Mouse (Mus musculus): ENCODE results near the gene RPS10-NUDT3. TPM values are rescaled to one million over a fixed set of nuclear protein-coding genes. Genes with fewer than 3 reads are reported as not detected.

The RPS10-NUDT3 gene
- polyA plus RNA-seq, 1 experiment from 2014 or later: not detected

DNA sequence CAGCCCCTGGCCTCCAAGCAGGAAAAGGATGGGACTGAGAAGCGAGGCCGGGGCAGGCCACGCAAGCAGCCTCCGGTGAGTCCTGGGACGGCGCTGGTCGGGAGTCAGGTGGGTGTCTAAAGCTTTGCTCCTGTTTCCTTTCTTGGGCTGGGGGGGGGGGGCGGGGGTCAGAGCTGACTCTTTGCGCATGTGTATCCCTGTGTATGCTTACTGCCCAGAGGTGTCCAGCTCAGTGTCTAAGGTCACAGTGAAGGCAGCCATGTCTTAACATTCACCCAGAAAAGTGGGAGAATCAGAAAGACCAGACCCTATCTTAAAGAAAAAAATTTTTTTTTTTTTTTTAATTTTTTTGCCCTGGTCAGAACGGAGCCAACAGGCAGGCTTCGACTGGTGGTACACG lies 75.4 kb downstream of the RPS10-NUDT3 start:
- no peaks in the 10 kb centered on the region for H3K27me3 ChIP-seq (ENCODE audit: low read depth, poor library complexity, severe bottlenecking)
- H3K27ac ChIP-seq (replicated peaks): no peak overlapping the region; the same call in 1 of the 2 replicates

GRCm38 (mm10) chr17:27558845-27559244 lies 76.2 kb downstream of the RPS10-NUDT3 start:
- H3K9me3 ChIP-seq (replicated peaks): no peaks in the 10 kb centered on the region
- peak overlapping the region; percentile 99; the same call in 1 of the 2 replicates for H3K27ac ChIP-seq (replicated peaks)
- peaks cover 81% of the 10 kb centered on the region for H3K4me1 ChIP-seq
- H3K27me3 ChIP-seq (ENCODE audit: low read depth, poor library complexity, severe bottlenecking): no peaks in the 10 kb centered on the region
- H3K36me3 ChIP-seq: peaks cover 39% of the 10 kb centered on the region
- H3K4me3 ChIP-seq: peak overlapping the region; percentile 97
- 14% methylated on average over 5 of the region's 5 CpGs for WGBS
- no peak for DNase-seq (ENCODE audit: low spot score)

More for the DNA sequence above, 75.4 kb downstream of the RPS10-NUDT3 start:
- no peak for DNase-seq (ENCODE audit: low spot score)
- WGBS: 73% methylated on average over 12 of the region's 12 CpGs
- Histone ChIP-seq H3K9me3 (replicated peaks) (no peaks in the 10 kb centered on the region), H3K36me3 (peaks cover 42% of the 10 kb centered on the region), H3K4me1 (peaks cover 81% of the 10 kb centered on the region), H3K4me3 (peak overlapping the region; percentile 97)

GRCm38 (mm10) chr17:27557927-27558661 lies 76.9 kb downstream of the RPS10-NUDT3 start:
- Histone ChIP-seq H3K4me3 (peak overlapping the region; percentile 97), H3K27ac (replicated peaks) (peak overlapping the region; percentile 99), H3K27me3 (ENCODE audit: low read depth, poor library complexity, severe bottlenecking) (no peaks in the 10 kb centered on the region), H3K4me1 (peaks cover 80% of the 10 kb centered on the region), H3K9me3 (replicated peaks) (no peaks in the 10 kb centered on the region), H3K36me3 (peaks cover 34% of the 10 kb centered on the region)
- DNase-seq (ENCODE audit: low spot score): peak; percentile 39
- WGBS: 2% methylated on average over 14 of the region's 14 CpGs

GRCm38 (mm10) chr17:27557181-27557926 lies 77.7 kb downstream of the RPS10-NUDT3 start:
- Histone ChIP-seq H3K27ac (replicated peaks) (peak overlapping the region; percentile 99), H3K27me3 (ENCODE audit: low read depth, poor library complexity, severe bottlenecking) (no peaks in the 10 kb centered on the region), H3K4me3 (peak overlapping the region; percentile 97), H3K36me3 (peaks cover 32% of the 10 kb centered on the region), H3K4me1 (peaks cover 84% of the 10 kb centered on the region), H3K9me3 (replicated peaks) (no peaks in the 10 kb centered on the region)
- WGBS: under 1% methylated on average over 65 of the region's 75 CpGs
- DNase-seq (ENCODE audit: low spot score): peak; percentile 77

- Histone ChIP-seq H3K4me1 (peaks cover 83% of the 10 kb centered on the region), H3K27ac (replicated peaks) (peak within 1 kb of the TSS; percentile 99), H3K4me3 (peak within 1 kb of the TSS; percentile 97), H3K9me3 (replicated peaks) (no peaks in the 10 kb centered on the region), H3K27me3 (ENCODE audit: low read depth, poor library complexity, severe bottlenecking) (no peaks in the 10 kb centered on the region), H3K36me3 (peaks cover 24% of the 10 kb centered on the region)
- under 1% methylated on average over 79 of the region's 79 CpGs for WGBS
- DNase-seq (ENCODE audit: low spot score): peak; percentile 92
Observed at GRCm38 (mm10) chr17:27556315-27557011, 78.6 kb downstream of the RPS10-NUDT3 start, which contains the start of gene Hmga1. Gene Hmga1, plus strand, starts transcription at chr17:27556497.

- no peaks in the 10 kb centered on the region for H3K9me3 ChIP-seq (replicated peaks)
- H3K27me3 ChIP-seq (ENCODE audit: low read depth, poor library complexity, severe bottlenecking): no peaks in the 10 kb centered on the region
- WGBS: under 1% methylated on average over 54 of the region's 55 CpGs
- peaks cover 75% of the 10 kb centered on the region for H3K4me1 ChIP-seq
- H3K36me3 ChIP-seq: peaks cover 15% of the 10 kb centered on the region
- H3K27ac ChIP-seq (replicated peaks): peak overlapping the region; percentile 99
- peak overlapping the region; percentile 97 for H3K4me3 ChIP-seq
- DNase-seq (ENCODE audit: low spot score): peak; percentile 90
Observed at GRCm38 (mm10) chr17:27555512-27556172, 79.4 kb downstream of the RPS10-NUDT3 start.

DNA sequence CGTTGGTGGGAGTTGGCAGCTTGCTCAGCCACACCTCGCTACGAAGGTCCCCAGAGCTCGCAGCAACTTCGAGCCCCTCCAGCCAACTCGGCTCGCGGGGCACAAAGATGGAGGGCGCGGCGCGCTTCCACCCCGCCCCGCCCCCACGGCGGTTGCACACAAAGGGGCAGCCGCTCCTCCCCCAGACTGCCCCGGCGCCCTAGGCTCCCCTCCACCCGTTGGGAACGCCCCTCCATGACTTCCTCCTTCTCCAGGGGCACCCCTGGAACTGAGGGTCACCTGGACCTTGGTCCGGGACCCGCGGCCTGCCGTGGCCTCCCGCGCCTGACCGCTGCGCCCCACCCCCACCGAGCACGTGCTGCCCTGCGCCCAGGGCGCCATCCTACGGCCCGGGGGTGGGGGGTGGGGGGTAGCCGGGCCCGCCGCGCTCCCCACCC lies 79.9 kb downstream of the RPS10-NUDT3 start:
- DNase-seq (ENCODE audit: low spot score): no peak
- Histone ChIP-seq H3K4me3 (peak overlapping the region; percentile 97), H3K27me3 (ENCODE audit: low read depth, poor library complexity, severe bottlenecking) (no peaks in the 10 kb centered on the region), H3K9me3 (replicated peaks) (no peaks in the 10 kb centered on the region), H3K4me1 (peaks cover 69% of the 10 kb centered on the region), H3K27ac (replicated peaks) (peak overlapping the region; percentile 99), H3K36me3 (peaks cover 10% of the 10 kb centered on the region)
- WGBS: under 1% methylated on average over 39 of the region's 39 CpGs

- peak; percentile 34 for DNase-seq (ENCODE audit: low spot score)
- WGBS: 32% methylated on average over 20 of the region's 20 CpGs
Observed at GRCm38 (mm10) chr17:27554062-27554960, 80.7 kb downstream of the RPS10-NUDT3 start.

DNA sequence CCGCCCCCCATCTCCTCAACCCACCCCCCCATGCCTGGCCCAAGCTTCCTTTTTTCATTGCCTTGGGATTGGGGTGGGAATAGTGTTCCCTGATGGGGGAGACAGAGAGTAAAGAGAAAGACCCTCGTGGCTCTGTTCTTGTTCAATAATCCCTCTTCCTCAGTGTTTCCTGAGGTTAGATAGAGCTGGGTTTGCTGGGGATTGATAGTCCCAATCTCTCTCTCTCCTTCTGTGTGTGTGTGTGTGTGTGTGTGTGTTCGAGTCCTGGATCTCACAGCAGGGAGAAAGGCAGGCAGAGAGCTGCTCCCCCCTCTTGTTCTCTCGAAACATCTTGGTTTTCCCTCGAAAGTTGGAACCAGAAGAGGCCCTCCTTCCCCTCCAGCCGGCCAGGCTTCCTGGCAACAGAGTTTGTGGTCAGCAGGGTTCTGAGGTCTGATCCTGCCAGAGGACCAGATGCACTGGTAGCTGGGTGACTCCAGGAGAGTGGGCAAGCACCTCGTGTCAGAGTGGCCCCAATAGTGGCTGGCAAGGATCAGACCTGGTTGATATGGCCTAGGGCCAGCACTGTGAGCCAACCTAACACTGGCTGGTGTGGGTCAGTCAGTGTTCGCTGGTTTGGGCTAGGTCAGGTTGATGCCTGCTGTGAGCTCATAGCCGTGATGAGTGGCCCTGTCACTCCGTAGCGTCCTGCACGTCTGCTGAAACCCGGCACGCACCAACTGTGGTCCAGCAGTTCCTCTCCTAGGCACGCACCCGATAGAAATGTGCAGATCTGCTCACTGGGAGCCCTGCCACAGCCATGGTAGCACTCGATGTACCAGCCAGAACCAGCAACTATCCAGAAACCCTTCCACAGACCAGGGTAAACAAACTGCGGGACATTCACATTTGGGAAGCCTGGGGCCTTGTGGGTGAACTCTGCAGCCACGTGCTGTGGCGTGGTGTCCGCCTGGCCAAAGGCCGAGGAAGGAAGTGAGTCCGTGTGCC lies 82.5 kb downstream of the RPS10-NUDT3 start:
- Histone ChIP-seq H3K36me3 (no peaks in the 10 kb centered on the region), H3K4me3 (no peak overlapping the region), H3K4me1 (peaks cover 60% of the 10 kb centered on the region), H3K9me3 (replicated peaks) (no peaks in the 10 kb centered on the region), H3K27ac (replicated peaks) (peak overlapping the region; percentile 55), H3K27me3 (ENCODE audit: low read depth, poor library complexity, severe bottlenecking) (0 out of 2 replicates have a peak, but pooled peaks cover under 1% of the 10 kb centered on the region)
- no peak for DNase-seq (ENCODE audit: low spot score)
- 82% methylated on average over 23 of the region's 23 CpGs for WGBS

More at GRCm38 (mm10) chr17:27554062-27554960, 80.7 kb downstream of the RPS10-NUDT3 start:
- Histone ChIP-seq H3K27me3 (ENCODE audit: low read depth, poor library complexity, severe bottlenecking) (no peaks in the 10 kb centered on the region), H3K27ac (replicated peaks) (peak overlapping the region; percentile 99), H3K36me3 (peaks cover 2% of the 10 kb centered on the region; the same call in 1 of the 2 replicates), H3K9me3 (replicated peaks) (no peaks in the 10 kb centered on the region), H3K4me3 (peak overlapping the region; percentile 97), H3K4me1 (peaks cover 69% of the 10 kb centered on the region)

GRCm38 (mm10) chr17:27551393-27551940 lies 83.6 kb downstream of the RPS10-NUDT3 start:
- Histone ChIP-seq H3K36me3 (no peaks in the 10 kb centered on the region), H3K4me1 (peaks cover 62% of the 10 kb centered on the region), H3K27me3 (ENCODE audit: low read depth, poor library complexity, severe bottlenecking) (peaks cover 11% of the 10 kb centered on the region; the same call in 1 of the 2 replicates), H3K4me3 (no peak overlapping the region), H3K27ac (replicated peaks) (0 out of 2 replicates have a peak overlapping the region, but pooled peaks have one; percentile 55), H3K9me3 (replicated peaks) (no peaks in the 10 kb centered on the region)
- DNase-seq (ENCODE audit: low spot score): no peak
- 67% methylated on average over 10 of the region's 10 CpGs for WGBS

Data from midbrain, embryonic 10.5 days (tissue).